Mouse (Mus musculus) liver, embryonic 14.5 days (tissue): Measurements from ENCODE around the gene Gm49380.

Experiments
- CTCF ChIP-seq: IDR thresholded peaks from 2 replicates; pipeline ENCODE4 v1.5.1; 2016; ENCODE audit warnings: antibody characterized with exemption, low read depth, control low read depth
- EP300 ChIP-seq: IDR thresholded peaks from 2 replicates; pipeline ENCODE4 v1.6.1; 2016; ENCODE audit warnings: antibody characterized with exemption, low read depth

- TF ChIP-seq CTCF = no peak
- no peak for TF ChIP-seq EP300
Observed at GRCm38 (mm10) chr9:44043708-44044425, 69.4 kb downstream of the Gm49380 start.
